Mouse (Mus musculus) hindbrain, embryonic 16.5 days (tissue): ENCODE data around the gene Ano9. TPM values are rescaled to one million over a fixed set of nuclear protein-coding genes. Genes with fewer than 3 reads are reported as not detected.
A peak's percentile ranks its signal among the peaks of the same experiment; 100 is the strongest.

ENCODE experiments used
- ATAC-seq: fragments of 200-750 bp; cut with Nextera tagmentation; 2 replicates; pipeline ENCODE4 v1.8.0; 2017; ENCODE audit warnings: moderate TSS enrichment, moderate library complexity
- H3K27ac ChIP-seq: fragments of 300-500 bp; sonication (generic); 2 replicates; pipeline ENCODE4 v1.5.1; 2014; ENCODE audit warnings: low read depth, mild to moderate bottlenecking, control low read depth, low read length, moderate library complexity
- H3K27me3 ChIP-seq: fragments of 300-500 bp; sonication (generic); replicated peaks from 2 replicates; pipeline ENCODE4 v1.6.1; 2014; ENCODE audit warnings: low read length; ENCODE audit not compliant: control insufficient read depth, insufficient read depth
- H3K36me3 ChIP-seq: fragments of 300-500 bp; sonication (generic); 2 replicates; pipeline ENCODE4 v1.6.1; 2014; ENCODE audit warnings: mild to moderate bottlenecking, low read length, moderate library complexity, mixed read lengths; ENCODE audit not compliant: control insufficient read depth, insufficient read depth
- H3K4me1 ChIP-seq: fragments of 300-500 bp; sonication (generic); 2 replicates; pipeline ENCODE4 v1.6.1; 2014; ENCODE audit warnings: low read depth, low read length; ENCODE audit not compliant: control insufficient read depth, insufficient read depth
- H3K4me2 ChIP-seq: fragments of 300-500 bp; sonication (generic); 2 replicates; pipeline ENCODE4 v1.6.1; 2014; ENCODE audit warnings: mild to moderate bottlenecking, low read length, control low read depth, moderate library complexity
- H3K4me3 ChIP-seq: fragments of 300-500 bp; sonication (generic); 2 replicates; pipeline ENCODE4 v1.5.1; 2014; ENCODE audit warnings: mild to moderate bottlenecking, low read length, control low read depth, moderate library complexity
- H3K9ac ChIP-seq: fragments of 300-500 bp; sonication (generic); 2 replicates; pipeline ENCODE4 v1.6.1; 2014; ENCODE audit warnings: low read depth, mild to moderate bottlenecking, control low read depth, low read length, moderate library complexity
- H3K9me3 ChIP-seq: fragments of 300-500 bp; sonication (generic); 2 replicates; pipeline ENCODE4 v1.6.1; 2014; ENCODE audit warnings: mild to moderate bottlenecking, low read length, moderate library complexity; ENCODE audit not compliant: control insufficient read depth
- WGBS: fragments of 180-500 bp; shearing (Covaris S2); extraction: QIAGEN DNeasy Blood & Tissue Kit; methylation state at CpG from one replicate; pipeline ENCODE4 v1.1.7; 2014; 5-methylcytosine and 5-hydroxymethylcytosine counted together
- polyA plus RNA-seq: library from polyadenylated mRNA; unstranded; fragments of >200 nt; fragmentation: Nextera tagmentation; extraction: Ambion mirVana; gene quantifications from 2 replicates; pipeline ENCODE4 v1.2.1, GENCODE M21; 2015

Gene Ano9
- polyA plus RNA-seq, 1 experiment from 2014 or later: 0.80 TPM

DNA sequence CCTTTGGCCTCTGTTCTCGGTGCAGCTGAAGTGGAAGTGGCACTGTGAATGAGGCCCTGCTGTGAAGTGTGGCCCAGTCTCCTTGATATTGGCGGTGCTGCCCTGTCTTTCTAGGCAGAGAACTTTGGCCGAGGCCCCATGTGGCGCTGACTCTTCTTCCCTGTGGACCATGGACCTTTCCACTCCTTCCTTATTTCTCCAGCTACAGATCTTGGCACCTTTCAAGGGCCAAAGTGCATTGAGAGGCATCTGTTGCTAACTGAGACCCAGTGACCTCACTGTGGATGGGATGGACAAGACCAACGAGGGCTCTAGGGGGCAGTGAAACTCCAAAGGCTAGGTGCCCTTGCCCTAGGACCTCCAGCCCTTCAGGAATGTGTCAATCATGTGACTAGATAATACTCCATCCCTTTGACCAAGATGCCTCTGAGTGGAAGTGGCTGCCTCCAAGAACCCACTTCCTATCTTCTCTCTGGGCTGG is 3.5 kb upstream of the Ano9 start:
- no peak for ATAC-seq
- H3K4me3 ChIP-seq: no peak overlapping the region
- H3K9me3 ChIP-seq: no peaks in the 10 kb centered on the region
- H3K4me2 ChIP-seq: no peak overlapping the region
- no peak overlapping the region for H3K27ac ChIP-seq
- H3K36me3 ChIP-seq: no peaks in the 10 kb centered on the region
- 75% methylated on average over 5 of the region's 5 CpGs for WGBS
- no peaks in the 10 kb centered on the region for H3K27me3 ChIP-seq
- H3K4me1 ChIP-seq: no peaks in the 10 kb centered on the region
- no peak overlapping the region for H3K9ac ChIP-seq

GRCm38 (mm10) chr7:141120605-141121004 is 3.0 kb upstream of the Ano9 start:
- Histone ChIP-seq H3K9me3 (no peaks in the 10 kb centered on the region), H3K4me1 (no peaks in the 10 kb centered on the region), H3K27ac (no peak overlapping the region), H3K27me3 (no peaks in the 10 kb centered on the region), H3K4me3 (no peak overlapping the region), H3K4me2 (no peak overlapping the region), H3K9ac (no peak overlapping the region), H3K36me3 (no peaks in the 10 kb centered on the region)
- 82% methylated on average over 3 of the region's 3 CpGs for WGBS
- no peak for ATAC-seq

DNA sequence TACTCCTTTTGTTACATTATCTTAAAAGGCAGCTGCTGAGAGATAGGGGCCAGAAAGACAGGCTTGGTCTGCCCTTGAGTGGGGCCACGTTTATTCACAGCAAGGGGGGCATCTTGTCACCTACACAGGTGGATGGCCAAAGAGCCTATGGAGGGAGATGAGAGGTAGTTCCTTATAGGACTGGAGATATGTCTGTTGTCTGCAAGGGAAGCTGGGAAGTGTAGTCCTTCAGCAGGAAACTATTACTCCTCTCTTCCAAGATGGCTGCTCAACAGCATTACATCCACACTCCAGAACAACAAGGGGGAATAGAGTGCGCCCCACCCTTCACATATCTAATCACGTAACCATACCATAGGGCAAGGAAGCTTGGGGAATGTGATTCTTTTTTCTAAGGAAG is 1.9 kb upstream of the Ano9 start:
- ATAC-seq: no peak
- no peak overlapping the region for H3K27ac ChIP-seq
- H3K4me1 ChIP-seq: no peaks in the 10 kb centered on the region
- H3K9ac ChIP-seq: no peak overlapping the region
- H3K4me2 ChIP-seq: no peak overlapping the region
- WGBS: 79% methylated on average over 3 of the region's 3 CpGs
- H3K4me3 ChIP-seq: no peak overlapping the region
- no peaks in the 10 kb centered on the region for H3K36me3 ChIP-seq
- no peaks in the 10 kb centered on the region for H3K9me3 ChIP-seq
- H3K27me3 ChIP-seq: no peaks in the 10 kb centered on the region

GRCm38 (mm10) chr7:141115874-141116273 is 1.7 kb downstream of the Ano9 start:
- Histone ChIP-seq H3K27me3 (no peaks in the 10 kb centered on the region), H3K4me3 (no peak overlapping the region), H3K4me2 (no peak overlapping the region), H3K9ac (no peak overlapping the region), H3K27ac (no peak overlapping the region), H3K9me3 (no peaks in the 10 kb centered on the region), H3K36me3 (no peaks in the 10 kb centered on the region), H3K4me1 (no peaks in the 10 kb centered on the region)
- ATAC-seq: no peak
- WGBS: 91% methylated on average over 9 of the region's 9 CpGs

- Histone ChIP-seq H3K4me3 (no peak overlapping the region), H3K4me1 (peaks cover 6% of the 10 kb centered on the region; the same call in 1 of the 2 replicates), H3K27me3 (peaks cover 28% of the 10 kb centered on the region), H3K9ac (no peak overlapping the region), H3K4me2 (no peak overlapping the region), H3K36me3 (no peaks in the 10 kb centered on the region), H3K9me3 (no peaks in the 10 kb centered on the region), H3K27ac (no peak overlapping the region)
- WGBS: 69% methylated on average over 3 of the region's 3 CpGs
- no peak for ATAC-seq
Measured at GRCm38 (mm10) chr7:141103161-141103560, 14.4 kb downstream of the Ano9 start.

GRCm38 (mm10) chr7:141099911-141100691 is 17.5 kb downstream of the Ano9 start, which contains the start of gene Sigirr:
Gene Sigirr, minus strand, starts transcription at chr7:141100572.
- WGBS: 1% methylated on average over 56 of the region's 56 CpGs
- peaks cover 31% of the 10 kb centered on the region for H3K27me3 ChIP-seq

GRCm38 (mm10) chr7:141097177-141097576 is 20.4 kb downstream of the Ano9 start:
- Histone ChIP-seq H3K9me3 (no peaks in the 10 kb centered on the region), H3K9ac (no peak overlapping the region), H3K4me2 (no peak overlapping the region), H3K27ac (no peak overlapping the region), H3K36me3 (no peaks in the 10 kb centered on the region), H3K4me3 (no peak overlapping the region), H3K4me1 (peaks cover 11% of the 10 kb centered on the region; the same call in 1 of the 2 replicates), H3K27me3 (peaks cover 33% of the 10 kb centered on the region)
- 83% methylated on average over 5 of the region's 5 CpGs for WGBS
- ATAC-seq: no peak

More at GRCm38 (mm10) chr7:141099911-141100691, 17.5 kb downstream of the Ano9 start, which contains the start of gene Sigirr:
- H3K36me3 ChIP-seq: no peaks in the 10 kb centered on the region
- H3K4me1 ChIP-seq: peaks cover 6% of the 10 kb centered on the region; the same call in 1 of the 2 replicates
- H3K9me3 ChIP-seq: no peaks in the 10 kb centered on the region
- H3K4me3 ChIP-seq: peak within 1 kb of the TSS; percentile 49
- H3K4me2 ChIP-seq: peak within 1 kb of the TSS; percentile 74
- no peak within 1 kb of the TSS for H3K27ac ChIP-seq
- ATAC-seq: peak; percentile 73; the same call in 1 of the 2 replicates
- peak within 1 kb of the TSS; percentile 45 for H3K9ac ChIP-seq

GRCm38 (mm10) chr7:141096649-141097056 is 21.0 kb downstream of the Ano9 start:
- Histone ChIP-seq H3K9me3 (no peaks in the 10 kb centered on the region), H3K36me3 (no peaks in the 10 kb centered on the region), H3K4me3 (no peak overlapping the region), H3K27me3 (peaks cover 33% of the 10 kb centered on the region), H3K9ac (no peak overlapping the region), H3K4me2 (no peak overlapping the region), H3K4me1 (peaks cover 14% of the 10 kb centered on the region; the same call in 1 of the 2 replicates), H3K27ac (no peak overlapping the region)
- WGBS: 47% methylated on average over 6 of the region's 6 CpGs
- no peak for ATAC-seq

DNA sequence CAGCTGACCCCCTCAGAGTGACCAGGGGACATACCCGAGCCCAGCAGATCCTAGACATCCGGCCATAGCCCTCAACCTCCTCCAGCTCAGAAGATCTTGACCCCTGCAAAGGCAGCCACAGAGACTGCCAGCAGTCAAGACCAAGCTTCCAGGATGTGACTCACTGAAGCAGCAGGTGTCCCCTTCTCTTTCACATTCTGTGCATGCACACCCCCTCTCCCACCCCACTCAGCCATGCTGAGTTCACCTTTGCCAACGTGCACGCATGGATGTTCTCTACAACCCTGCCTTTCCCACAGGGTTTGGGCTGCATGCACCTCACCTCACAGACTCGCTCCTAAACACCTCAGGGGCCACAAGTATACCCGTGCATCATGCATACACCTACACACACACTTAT is 21.6 kb downstream of the Ano9 start:
- H3K27me3 ChIP-seq: peaks cover 27% of the 10 kb centered on the region
- no peak overlapping the region for H3K4me3 ChIP-seq
- no peaks in the 10 kb centered on the region for H3K9me3 ChIP-seq
- H3K27ac ChIP-seq: no peak overlapping the region
- H3K4me1 ChIP-seq: peaks cover 14% of the 10 kb centered on the region; the same call in 1 of the 2 replicates
- no peak overlapping the region for H3K4me2 ChIP-seq
- no peak overlapping the region for H3K9ac ChIP-seq
- no peak for ATAC-seq
- no peaks in the 10 kb centered on the region for H3K36me3 ChIP-seq
- WGBS: 69% methylated on average over 6 of the region's 6 CpGs
